In genomic region chr13:95412257-95412656, GRCm38 (mm10) we compare ENCODE assay signal across 33 mouse cellular contexts. TPM values are rescaled to one million over a fixed set of nuclear protein-coding genes. Genes with fewer than 3 reads are reported as not detected.
DNase-seq lines count a peak whose midpoint lies in the region; ATAC-seq and TF ChIP-seq lines count a peak whose summit lies in the region.
"Had no signal": no experiment of that assay in that cellular context is flagged by ENCODE, and none has a peak within 500 bp of the region (broad histone marks: within the 10 kb centered on the region; RNA-seq: fewer than 3 reads in every experiment).

No protein-coding gene starts in this region.

- H3K4me1 ChIP-seq in intestine, embryonic 15.5 days (replicated peaks), result no peaks in the 10 kb centered on the region
- no peaks in the 10 kb centered on the region for H3K4me1 ChIP-seq in intestine, postnatal 0 days (replicated peaks; ENCODE audit: control insufficient read depth, insufficient read depth, low read length)
- H3K4me1 ChIP-seq in midbrain, embryonic 12.5 days, result no peaks in the 10 kb centered on the region
- no peaks in the 10 kb centered on the region; the same call in 1 of the 2 replicates for H3K4me1 ChIP-seq in midbrain, embryonic 10.5 days
- H3K4me1 ChIP-seq in hindbrain, postnatal 0 days (ENCODE audit: insufficient read depth, low read length), result no peaks in the 10 kb centered on the region
- H3K4me1 ChIP-seq: embryonic facial prominence, embryonic 10.5 days; embryonic facial prominence, embryonic 13.5 days; forebrain, embryonic 12.5 days; forebrain, embryonic 15.5 days; heart, embryonic 15.5 days; hindbrain, embryonic 10.5 days; hindbrain, embryonic 13.5 days had no signal

- no peak overlapping the region for H3K4me2 ChIP-seq in intestine, embryonic 15.5 days (replicated peaks)
- H3K4me2 ChIP-seq in intestine, postnatal 0 days (replicated peaks; ENCODE audit: low read depth), result no peak overlapping the region
- no peak overlapping the region for H3K4me2 ChIP-seq in midbrain, embryonic 12.5 days (replicated peaks)
- H3K4me2 ChIP-seq in hindbrain, postnatal 0 days (ENCODE audit: low read depth, low read length), result no peak overlapping the region
- H3K4me2 ChIP-seq: embryonic facial prominence, embryonic 13.5 days; forebrain, embryonic 12.5 days; forebrain, embryonic 15.5 days; heart, embryonic 12.5 days; heart, embryonic 15.5 days; hindbrain, embryonic 13.5 days had no signal

- H3K4me3 ChIP-seq in intestine, embryonic 15.5 days (replicated peaks), result no peak overlapping the region
- H3K4me3 ChIP-seq in intestine, postnatal 0 days (ENCODE audit: low read depth, low read length), result no peak overlapping the region
- no peak overlapping the region for H3K4me3 ChIP-seq in midbrain, embryonic 12.5 days
- no peak overlapping the region for H3K4me3 ChIP-seq in midbrain, embryonic 10.5 days
- H3K4me3 ChIP-seq in hindbrain, postnatal 0 days (ENCODE audit: low read length), result no peak overlapping the region
- H3K4me3 ChIP-seq: embryonic facial prominence, embryonic 10.5 days; embryonic facial prominence, embryonic 13.5 days; erythroblast, embryonic 14.5 days; forebrain, embryonic 12.5 days; forebrain, embryonic 15.5 days; heart, embryonic 12.5 days; heart, embryonic 15.5 days; hindbrain, embryonic 10.5 days; hindbrain, embryonic 13.5 days had no signal

- H3K9me3 ChIP-seq in intestine, embryonic 15.5 days, result no peaks in the 10 kb centered on the region
- no peaks in the 10 kb centered on the region for H3K9me3 ChIP-seq in intestine, postnatal 0 days (ENCODE audit: control insufficient read depth)
- no peaks in the 10 kb centered on the region for H3K9me3 ChIP-seq in midbrain, embryonic 12.5 days
- H3K9me3 ChIP-seq in midbrain, embryonic 10.5 days (replicated peaks), result no peaks in the 10 kb centered on the region
- H3K9me3 ChIP-seq in hindbrain, postnatal 0 days (ENCODE audit: low read length), result no peaks in the 10 kb centered on the region
- H3K9me3 ChIP-seq: embryonic facial prominence, embryonic 10.5 days; embryonic facial prominence, embryonic 13.5 days; forebrain, embryonic 12.5 days; forebrain, embryonic 15.5 days; heart, embryonic 15.5 days; hindbrain, embryonic 10.5 days; hindbrain, embryonic 13.5 days had no signal

- no peaks in the 10 kb centered on the region for H3K27me3 ChIP-seq in intestine, embryonic 15.5 days (replicated peaks)
- no peaks in the 10 kb centered on the region for H3K27me3 ChIP-seq in intestine, postnatal 0 days (replicated peaks; ENCODE audit: control insufficient read depth, insufficient read depth, low read length)
- H3K27me3 ChIP-seq in midbrain, embryonic 12.5 days, result no peaks in the 10 kb centered on the region
- no peaks in the 10 kb centered on the region for H3K27me3 ChIP-seq in midbrain, embryonic 10.5 days (ENCODE audit: low read depth, poor library complexity, severe bottlenecking)
- no peaks in the 10 kb centered on the region for H3K27me3 ChIP-seq in hindbrain, postnatal 0 days (ENCODE audit: insufficient read depth, low read length)
- H3K27me3 ChIP-seq: CH12.LX; embryonic facial prominence, embryonic 13.5 days; forebrain, embryonic 12.5 days; forebrain, embryonic 15.5 days had no signal

- no peak for TF ChIP-seq CTCF in intestine, postnatal 0 days (IDR thresholded peaks at IDR 0.05; ENCODE audit: low read depth)
- TF ChIP-seq CTCF in hindbrain, postnatal 0 days (IDR thresholded peaks at IDR 0.05; ENCODE audit: low read depth), result no peak

- H3K36me3 ChIP-seq in intestine, embryonic 15.5 days, result no peaks in the 10 kb centered on the region
- no peaks in the 10 kb centered on the region for H3K36me3 ChIP-seq in intestine, postnatal 0 days (ENCODE audit: control insufficient read depth, insufficient read depth)
- H3K36me3 ChIP-seq in midbrain, embryonic 12.5 days, result no peaks in the 10 kb centered on the region
- no peaks in the 10 kb centered on the region for H3K36me3 ChIP-seq in midbrain, embryonic 10.5 days
- H3K36me3 ChIP-seq in hindbrain, postnatal 0 days (ENCODE audit: insufficient read depth, low read length), result no peaks in the 10 kb centered on the region
- H3K36me3 ChIP-seq: embryonic facial prominence, embryonic 10.5 days; embryonic facial prominence, embryonic 13.5 days; forebrain, embryonic 12.5 days; forebrain, embryonic 15.5 days; heart, embryonic 12.5 days; heart, embryonic 15.5 days; hindbrain, embryonic 10.5 days; hindbrain, embryonic 13.5 days had no signal

- ATAC-seq in intestine, embryonic 15.5 days, result 0 out of 2 replicates have a peak, but pooled peaks have one; percentile 36
- ATAC-seq in intestine, postnatal 0 days, result no peak
- no peak for ATAC-seq in midbrain, embryonic 12.5 days (ENCODE audit: low FRiP score, low read depth)
- ATAC-seq in hindbrain, postnatal 0 days, result no peak
- ATAC-seq: activated CD4-positive, CD25-positive, alpha-beta regulatory T cell, adult 4 months; forebrain, embryonic 15.5 days; hindbrain, embryonic 16.5 days; inflammation-experienced regulatory T-cells, adult 6 months had no signal

- no peak overlapping the region for H3K9ac ChIP-seq in intestine, embryonic 15.5 days
- H3K9ac ChIP-seq in intestine, postnatal 0 days (ENCODE audit: low read depth, low read length), result no peak overlapping the region
- H3K9ac ChIP-seq in midbrain, embryonic 12.5 days (replicated peaks), result no peak overlapping the region
- H3K9ac ChIP-seq in hindbrain, postnatal 0 days (replicated peaks; ENCODE audit: low read length), result no peak overlapping the region
- H3K9ac ChIP-seq: embryonic facial prominence, embryonic 13.5 days; forebrain, embryonic 12.5 days; forebrain, embryonic 15.5 days; heart, embryonic 12.5 days; heart, embryonic 15.5 days; hindbrain, embryonic 13.5 days had no signal

- no peak overlapping the region for H3K27ac ChIP-seq in intestine, embryonic 15.5 days
- no peak overlapping the region for H3K27ac ChIP-seq in intestine, postnatal 0 days (ENCODE audit: low read depth, low read length)
- H3K27ac ChIP-seq in midbrain, embryonic 12.5 days (replicated peaks), result 0 out of 2 replicates have a peak overlapping the region, but pooled peaks have one; percentile 10
- H3K27ac ChIP-seq in midbrain, embryonic 10.5 days (replicated peaks), result no peak overlapping the region
- no peak overlapping the region for H3K27ac ChIP-seq in hindbrain, postnatal 0 days
- H3K27ac ChIP-seq: embryonic facial prominence, embryonic 10.5 days; embryonic facial prominence, embryonic 13.5 days; forebrain, embryonic 12.5 days; forebrain, embryonic 15.5 days; heart, embryonic 15.5 days; hindbrain, embryonic 10.5 days; hindbrain, embryonic 13.5 days had no signal

- WGBS in intestine, embryonic 15.5 days, result 15% methylated on average over 2 of the region's 2 CpGs
- 17% methylated on average over 2 of the region's 2 CpGs for WGBS in intestine, postnatal 0 days
- WGBS in midbrain, embryonic 12.5 days, result 59% methylated on average over 2 of the region's 2 CpGs
- 68% methylated on average over 2 of the region's 2 CpGs for WGBS in midbrain, embryonic 10.5 days
- 79% methylated on average over 2 of the region's 2 CpGs for WGBS in hindbrain, postnatal 0 days

- no peak for DNase-seq in midbrain, embryonic 10.5 days (ENCODE audit: low spot score)
- peak; percentile 7 for DNase-seq in yolk sac, embryonic 10.5 days (ENCODE audit: low spot score)
- no peak for DNase-seq in hindbrain, postnatal 0 days (ENCODE audit: low spot score)
- DNase-seq: adrenal gland, adult 8-10 months; adrenal gland, postnatal 25 days; B cell, adult 2 months; cerebellum, adult 18-20 months; cerebellum, adult 9-10 months; cerebellum, postnatal 25 days; embryo, embryonic 11 days; gastrocnemius, postnatal 25 days; heart, adult 18-20 months; heart, postnatal 10 days; heart, postnatal 36 days had no signal

RNA-seq across cellular contexts. Expression of gene Crhbp, which starts 32.5 kb away (rescaled TPM):
- 0.15 and 0.24 TPM in 2 replicates for polyA plus RNA-seq in intestine, embryonic 15.5 days (2015; fragmentation: Nextera tagmentation; extraction: Ambion mirVana)
- polyA plus RNA-seq in intestine, postnatal 0 days (2015; fragmentation: Nextera tagmentation; extraction: Ambion mirVana), result not detected in 2 replicates
- polyA plus RNA-seq in midbrain, embryonic 12.5 days (2016; fragmentation: Nextera tagmentation; extraction: Ambion mirVana), result 0.61 and 1.1 TPM in 2 replicates
- polyA plus RNA-seq in midbrain, embryonic 10.5 days (2016; fragmentation: Nextera tagmentation; extraction: Ambion mirVana), result 1.4 and 1.8 TPM in 2 replicates
- 8.6 and 11.0 TPM in 2 replicates for total RNA-seq in hindbrain, postnatal 0 days (2014; rRNA removed)
- polyA plus RNA-seq in hindbrain, postnatal 0 days (2015; fragmentation: Nextera tagmentation; extraction: Ambion mirVana), result 12.0 and 14.4 TPM in 2 replicates
- total RNA-seq: adrenal gland, adult 8-10 months; adrenal gland, postnatal 25 days; CH12.LX; common myeloid progenitor, adult 5-6 weeks; gastrocnemius, adult 8-10 months; gastrocnemius, postnatal 25 days; heart, adult 18-20 months; heart, postnatal 10 days; heart, postnatal 36 days; MEL had no signal
- polyA plus RNA-seq: activated CD4-positive, CD25-positive, alpha-beta regulatory T cell, adult 4 months; erythroblast, embryonic 14.5 days; inflammation-experienced regulatory T-cells, adult 6 months had no signal

RNA-seq across cellular contexts. Expression of gene Aggf1, which starts 37.1 kb away (rescaled TPM):
- polyA plus RNA-seq in intestine, embryonic 15.5 days (2015; fragmentation: Nextera tagmentation; extraction: Ambion mirVana), result 29.8 and 32.3 TPM in 2 replicates
- polyA plus RNA-seq in intestine, postnatal 0 days (2015; fragmentation: Nextera tagmentation; extraction: Ambion mirVana), result 19.6 and 21.1 TPM in 2 replicates
- 54.9 and 58.6 TPM in 2 replicates for polyA plus RNA-seq in midbrain, embryonic 12.5 days (2016; fragmentation: Nextera tagmentation; extraction: Ambion mirVana)
- 41.0 and 41.9 TPM in 2 replicates for polyA plus RNA-seq in midbrain, embryonic 10.5 days (2016; fragmentation: Nextera tagmentation; extraction: Ambion mirVana)
- total RNA-seq in hindbrain, postnatal 0 days (2014; rRNA removed), result 23.7 and 28.4 TPM in 2 replicates
- 29.1 and 30.4 TPM in 2 replicates for polyA plus RNA-seq in hindbrain, postnatal 0 days (2015; fragmentation: Nextera tagmentation; extraction: Ambion mirVana)
